Mouse (Mus musculus): ENCODE results near the gene Olfr521. TPM values are rescaled to one million over a fixed set of nuclear protein-coding genes. Genes with fewer than 3 reads are reported as not detected.
"Not testable (repeated sequence)": the region's sequence is repeated elsewhere in the genome, so short reads cannot be mapped to it uniquely, and the experiment has no call there.

Olfr521 gene
- polyA plus RNA-seq, 1 experiment from 2014 or later: not detected

DNA sequence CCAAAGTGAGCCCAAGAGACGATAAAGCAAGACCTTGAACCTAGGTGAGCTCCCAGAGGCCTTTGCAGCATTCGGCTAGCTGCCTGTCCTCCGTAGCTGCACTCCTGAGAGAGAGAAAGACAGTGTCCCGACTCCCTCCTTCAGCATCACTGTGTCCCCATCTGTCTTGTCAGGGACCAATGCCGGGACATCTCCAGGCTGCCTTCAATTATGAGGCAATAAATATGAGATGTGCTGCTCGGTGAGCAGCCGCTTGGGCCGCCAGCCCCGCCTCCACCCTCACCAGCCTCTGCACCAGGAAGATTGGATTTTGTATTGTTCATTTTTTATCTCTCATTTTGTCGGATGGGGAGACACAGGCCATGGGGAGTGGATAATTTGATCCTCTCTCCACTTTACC lies 27.5 kb downstream of the Olfr521 start:
- Histone ChIP-seq H3K4me2 (no peak overlapping the region), H3K4me1 (peaks cover 20% of the 10 kb centered on the region), H3K36me3 (ENCODE audit: poor library complexity, severe bottlenecking) (no peaks in the 10 kb centered on the region), H3K4me3 (no peak overlapping the region), H3K9ac (no peak overlapping the region), H3K9me3 (replicated peaks) (no peaks in the 10 kb centered on the region), H3K27ac (no peak overlapping the region), H3K27me3 (no peaks in the 10 kb centered on the region)
- 80% methylated on average over 10 of the region's 10 CpGs for WGBS
- ATAC-seq: no peak

DNA sequence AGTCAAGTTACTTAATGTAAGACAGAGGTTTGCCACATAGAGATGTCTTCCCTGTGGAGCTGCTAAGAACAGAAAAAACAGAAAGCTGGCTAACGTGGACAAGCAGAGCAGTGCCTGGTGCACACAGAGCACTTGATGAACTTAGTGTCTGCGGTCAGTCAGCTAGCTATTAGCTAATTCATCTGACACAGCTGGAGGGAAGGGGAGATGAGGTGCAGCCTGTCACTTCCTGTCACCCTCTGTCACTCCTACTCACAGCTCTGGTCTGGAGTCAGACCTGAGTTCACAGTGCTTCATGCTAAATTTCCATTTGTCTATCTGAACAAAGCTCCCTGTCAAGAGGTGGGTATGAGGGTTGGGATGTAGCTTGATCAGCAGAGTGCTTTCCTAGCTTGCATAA lies 30.8 kb downstream of the Olfr521 start:
- 63% methylated on average over 2 of the region's 2 CpGs for WGBS
- no peak overlapping the region for H3K4me2 ChIP-seq
- no peak overlapping the region for H3K4me3 ChIP-seq
- H3K9ac ChIP-seq: no peak overlapping the region
- H3K9me3 ChIP-seq (replicated peaks): no peaks in the 10 kb centered on the region
- H3K36me3 ChIP-seq (ENCODE audit: poor library complexity, severe bottlenecking): no peaks in the 10 kb centered on the region
- ATAC-seq: no peak
- H3K4me1 ChIP-seq: peaks cover 17% of the 10 kb centered on the region
- H3K27ac ChIP-seq: no peak overlapping the region
- peaks cover 11% of the 10 kb centered on the region for H3K27me3 ChIP-seq

GRCm38 (mm10) chr7:99795192-99795981 lies 32.1 kb downstream of the Olfr521 start:
- Histone ChIP-seq H3K9ac (0 out of 2 replicates have a peak overlapping the region, but pooled peaks have one; percentile 34), H3K4me1 (peaks cover 17% of the 10 kb centered on the region), H3K27me3 (peaks cover 11% of the 10 kb centered on the region), H3K27ac (no peak overlapping the region), H3K36me3 (ENCODE audit: poor library complexity, severe bottlenecking) (no peaks in the 10 kb centered on the region), H3K9me3 (replicated peaks) (no peaks in the 10 kb centered on the region), H3K4me3 (peak overlapping the region; percentile 13), H3K4me2 (peak overlapping the region; percentile 56)
- WGBS: 7% methylated on average over 17 of the region's 17 CpGs
- peak; percentile 67 for ATAC-seq

- no peak overlapping the region for H3K27ac ChIP-seq
- WGBS: 73% methylated on average over 3 of the region's 3 CpGs
Measured at GRCm38 (mm10) chr7:99796471-99796870, 33.2 kb downstream of the Olfr521 start.

DNA sequence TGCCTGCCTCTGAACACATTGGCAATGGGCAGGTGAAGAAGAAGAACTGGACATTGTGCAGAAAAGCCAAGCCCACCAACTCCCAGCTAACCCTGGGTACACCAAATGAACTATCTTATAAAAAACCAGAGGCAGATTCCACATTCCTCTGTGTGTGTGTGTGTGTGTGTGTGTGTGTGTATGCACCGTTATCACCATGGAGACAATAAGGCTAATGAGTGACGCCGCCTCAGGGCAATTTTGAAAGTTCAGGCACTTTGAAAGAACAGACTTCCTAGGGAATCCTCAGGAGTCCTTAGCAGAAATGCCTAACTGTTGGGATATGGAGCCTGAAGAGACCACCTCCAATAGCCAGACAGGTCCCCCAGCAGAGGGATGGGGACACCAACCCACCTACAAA lies 34.0 kb downstream of the Olfr521 start:
- H3K4me1 ChIP-seq: peaks cover 17% of the 10 kb centered on the region
- H3K4me2 ChIP-seq: no peak overlapping the region
- H3K27ac ChIP-seq: no peak overlapping the region
- 64% methylated on average over 3 of the region's 3 CpGs for WGBS
- H3K36me3 ChIP-seq (ENCODE audit: poor library complexity, severe bottlenecking): no peaks in the 10 kb centered on the region
- H3K4me3 ChIP-seq: no peak overlapping the region
- H3K9ac ChIP-seq: no peak overlapping the region
- H3K27me3 ChIP-seq: peaks cover 11% of the 10 kb centered on the region
- H3K9me3 ChIP-seq (replicated peaks): no peaks in the 10 kb centered on the region
- no peak for ATAC-seq

More at GRCm38 (mm10) chr7:99796471-99796870, 33.2 kb downstream of the Olfr521 start:
- no peaks in the 10 kb centered on the region for H3K36me3 ChIP-seq (ENCODE audit: poor library complexity, severe bottlenecking)
- no peaks in the 10 kb centered on the region for H3K9me3 ChIP-seq (replicated peaks)
- no peak overlapping the region for H3K4me3 ChIP-seq
- H3K27me3 ChIP-seq: peaks cover 11% of the 10 kb centered on the region
- H3K9ac ChIP-seq: no peak overlapping the region
- H3K4me2 ChIP-seq: no peak overlapping the region
- no peak for ATAC-seq
- H3K4me1 ChIP-seq: peaks cover 17% of the 10 kb centered on the region

DNA sequence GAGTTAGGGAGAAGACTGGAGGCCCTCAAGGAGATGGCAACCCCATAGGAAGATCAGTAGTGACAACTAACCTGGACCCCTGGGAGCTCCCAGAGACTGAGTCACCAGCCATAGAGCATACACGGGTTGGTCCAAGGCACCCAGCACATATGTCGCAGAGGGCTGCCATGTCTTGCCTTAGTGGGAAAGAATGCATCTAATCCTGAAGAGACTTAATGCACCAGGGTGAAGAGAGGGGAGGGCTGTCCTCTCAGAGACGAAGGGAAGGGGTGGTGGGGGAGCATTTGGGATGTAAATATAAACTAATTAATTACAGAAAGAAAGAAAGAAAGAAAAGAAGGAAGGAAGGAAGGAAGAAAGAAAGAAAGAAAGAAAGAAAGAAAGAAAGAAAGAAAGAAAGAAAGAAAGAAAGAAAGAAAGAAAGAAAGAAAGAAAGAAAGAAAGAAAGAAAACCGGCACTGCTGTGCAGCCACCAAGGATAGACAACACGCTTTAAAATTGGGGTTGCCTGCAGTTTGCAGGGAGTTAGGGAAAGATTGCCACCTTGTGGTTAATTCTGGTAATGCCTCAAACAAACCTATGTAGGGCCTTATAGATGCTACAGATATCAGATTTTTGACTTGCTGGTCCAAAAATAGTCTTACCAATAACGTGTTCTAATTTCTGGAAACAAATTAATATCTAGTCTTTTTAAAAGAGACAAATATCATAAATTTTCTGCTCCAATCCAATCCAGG lies 34.8 kb downstream of the Olfr521 start:
- peaks cover 17% of the 10 kb centered on the region for H3K4me1 ChIP-seq
- H3K36me3 ChIP-seq (ENCODE audit: poor library complexity, severe bottlenecking): no peaks in the 10 kb centered on the region
- no peak overlapping the region for H3K4me3 ChIP-seq
- no peak overlapping the region for H3K27ac ChIP-seq
- no peaks in the 10 kb centered on the region for H3K9me3 ChIP-seq (replicated peaks)
- peak; percentile 74; the same call in 1 of the 2 replicates for ATAC-seq
- peaks cover 11% of the 10 kb centered on the region for H3K27me3 ChIP-seq
- WGBS: 37% methylated on average over 6 of the region's 6 CpGs
- no peak overlapping the region for H3K4me2 ChIP-seq
- no peak overlapping the region for H3K9ac ChIP-seq

GRCm38 (mm10) chr7:99799118-99799517 lies 35.8 kb downstream of the Olfr521 start:
- no peak overlapping the region for H3K4me2 ChIP-seq
- H3K27ac ChIP-seq: no peak overlapping the region
- no peak overlapping the region for H3K9ac ChIP-seq
- peaks cover 17% of the 10 kb centered on the region for H3K4me1 ChIP-seq
- H3K36me3 ChIP-seq (ENCODE audit: poor library complexity, severe bottlenecking): no peaks in the 10 kb centered on the region
- H3K9me3 ChIP-seq (replicated peaks): no peaks in the 10 kb centered on the region
- no peak overlapping the region for H3K4me3 ChIP-seq
- H3K27me3 ChIP-seq: peaks cover 11% of the 10 kb centered on the region
- ATAC-seq: no peak
- WGBS: 80% methylated on average over 7 of the region's 7 CpGs

DNA sequence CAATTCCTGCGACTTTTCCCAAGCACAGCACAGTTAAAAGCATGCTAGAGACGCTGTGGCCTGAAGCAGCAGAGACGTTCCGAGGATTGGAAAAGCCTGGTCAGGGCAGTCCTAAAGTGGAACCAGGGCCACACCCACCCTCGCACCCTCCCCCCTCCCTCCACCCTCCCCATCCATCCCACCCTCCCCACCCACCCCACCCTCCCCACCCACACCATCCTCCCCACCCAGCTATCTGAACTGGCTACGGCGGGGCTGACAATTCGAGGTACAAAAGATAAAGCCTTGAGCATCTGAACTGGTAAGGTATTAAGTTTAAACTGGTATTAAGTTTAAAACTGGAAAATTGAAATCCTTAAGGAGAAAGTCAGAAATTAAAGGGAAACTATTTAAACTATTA lies 40.2 kb downstream of the Olfr521 start:
- Histone ChIP-seq H3K4me2 (no peak overlapping the region), H3K9me3 (replicated peaks) (no peaks in the 10 kb centered on the region), H3K27me3 (no peaks in the 10 kb centered on the region), H3K9ac (no peak overlapping the region), H3K4me1 (no peaks in the 10 kb centered on the region), H3K36me3 (ENCODE audit: poor library complexity, severe bottlenecking) (no peaks in the 10 kb centered on the region), H3K4me3 (no peak overlapping the region), H3K27ac (no peak overlapping the region)
- ATAC-seq: no peak
- WGBS: 71% methylated on average over 8 of the region's 8 CpGs

DNA sequence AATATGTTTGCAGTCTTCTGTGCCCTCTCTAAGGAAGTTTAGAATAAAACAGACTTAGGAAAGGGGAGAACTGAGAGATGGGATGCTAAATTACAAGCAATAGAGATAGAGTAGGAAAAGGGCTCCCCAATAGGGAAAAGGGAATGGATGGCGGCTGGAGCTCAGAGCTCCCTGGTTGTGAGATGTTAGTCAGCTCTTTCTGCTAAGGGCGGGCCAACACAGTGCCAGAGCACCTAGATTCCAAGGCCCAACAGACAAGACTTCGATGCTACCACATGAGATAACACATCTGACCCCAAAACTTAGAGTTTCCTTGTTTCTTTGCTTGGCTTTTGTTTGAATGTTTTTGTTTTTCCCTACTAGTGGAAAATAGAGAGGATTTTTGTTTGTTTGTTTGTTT lies 40.7 kb downstream of the Olfr521 start:
- not testable (repeated sequence) for H3K27ac ChIP-seq; H3K4me2 ChIP-seq; H3K9ac ChIP-seq; H3K27me3 ChIP-seq; H3K4me3 ChIP-seq; ATAC-seq; H3K4me1 ChIP-seq; H3K36me3 ChIP-seq (ENCODE audit: poor library complexity, severe bottlenecking); H3K9me3 ChIP-seq (replicated peaks)
- WGBS: 86% methylated on average over 3 of the region's 3 CpGs

- Histone ChIP-seq H3K9me3 (replicated peaks) (no peaks in the 10 kb centered on the region), H3K4me3 (no peak overlapping the region), H3K9ac (no peak overlapping the region), H3K4me1 (no peaks in the 10 kb centered on the region), H3K27me3 (no peaks in the 10 kb centered on the region), H3K27ac (no peak overlapping the region), H3K36me3 (ENCODE audit: poor library complexity, severe bottlenecking) (no peaks in the 10 kb centered on the region), H3K4me2 (no peak overlapping the region)
- ATAC-seq: no peak
- WGBS: 98% methylated on average over 1 of the region's 1 CpGs
Measured at GRCm38 (mm10) chr7:99805340-99805739, 42.0 kb downstream of the Olfr521 start.

DNA sequence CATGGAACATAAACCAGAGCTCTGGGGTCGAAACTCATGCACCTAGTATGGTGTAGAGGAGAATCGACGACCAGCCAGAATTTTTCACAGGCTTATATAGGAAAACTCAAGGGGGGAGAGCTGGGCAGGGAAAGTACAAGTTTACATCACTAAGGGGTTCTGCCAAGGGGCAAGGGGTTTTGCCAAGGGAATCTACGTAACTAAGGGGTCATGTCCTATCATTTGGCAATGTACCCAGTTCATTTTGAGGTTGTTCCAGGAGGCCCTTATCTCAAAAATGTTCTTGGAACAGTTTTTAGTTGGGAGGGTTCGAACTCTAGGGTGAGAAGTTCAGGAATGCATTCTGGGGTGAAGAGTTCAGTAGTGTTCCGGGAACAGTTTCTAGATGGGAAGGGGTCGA lies 43.7 kb downstream of the Olfr521 start:
- not testable (repeated sequence) for H3K4me3 ChIP-seq; H3K27ac ChIP-seq; H3K36me3 ChIP-seq (ENCODE audit: poor library complexity, severe bottlenecking); H3K4me1 ChIP-seq; H3K4me2 ChIP-seq; H3K27me3 ChIP-seq; H3K9ac ChIP-seq; ATAC-seq; H3K9me3 ChIP-seq (replicated peaks)
- WGBS: 85% methylated on average over 7 of the region's 7 CpGs

DNA sequence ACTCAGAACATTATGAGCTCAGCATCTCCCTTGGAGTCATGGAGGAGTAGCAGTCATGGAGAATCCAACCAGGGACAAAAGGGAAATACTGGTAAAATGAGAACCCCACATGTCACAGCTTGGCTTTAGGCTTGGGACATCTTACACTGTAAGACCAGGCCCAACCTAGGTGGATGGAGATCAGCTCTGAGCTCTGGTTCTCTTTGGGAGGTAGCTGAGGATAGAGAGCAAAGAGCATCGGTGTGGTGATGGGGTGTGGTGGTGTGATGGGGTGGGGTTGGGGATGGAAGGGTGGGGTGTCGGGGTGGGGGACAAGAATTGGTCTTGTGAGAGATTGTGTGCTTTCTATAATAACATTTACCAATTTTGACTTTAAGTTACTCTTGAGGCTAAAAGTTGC lies 47.5 kb downstream of the Olfr521 start:
- no peak overlapping the region for H3K27ac ChIP-seq
- H3K4me3 ChIP-seq: no peak overlapping the region
- H3K9ac ChIP-seq: no peak overlapping the region
- 92% methylated on average over 2 of the region's 2 CpGs for WGBS
- no peaks in the 10 kb centered on the region for H3K27me3 ChIP-seq
- H3K4me1 ChIP-seq: no peaks in the 10 kb centered on the region
- H3K4me2 ChIP-seq: no peak overlapping the region
- H3K36me3 ChIP-seq (ENCODE audit: poor library complexity, severe bottlenecking): no peaks in the 10 kb centered on the region
- ATAC-seq: no peak
- H3K9me3 ChIP-seq (replicated peaks): no peaks in the 10 kb centered on the region
